Mouse (Mus musculus) stomach, postnatal 0 days (tissue): Measurements from ENCODE around the gene Cfap69.

ENCODE experiments used
- CTCF ChIP-seq: IDR thresholded peaks from 2 replicates; pipeline ENCODE4 v1.5.1; 2016; ENCODE audit warnings: antibody characterized with exemption, low read depth, mild to moderate bottlenecking, moderate library complexity
- EP300 ChIP-seq: optimal IDR thresholded peaks from 2 replicates; pipeline ENCODE3; 2016; ENCODE audit warnings: antibody characterized with exemption

DNA sequence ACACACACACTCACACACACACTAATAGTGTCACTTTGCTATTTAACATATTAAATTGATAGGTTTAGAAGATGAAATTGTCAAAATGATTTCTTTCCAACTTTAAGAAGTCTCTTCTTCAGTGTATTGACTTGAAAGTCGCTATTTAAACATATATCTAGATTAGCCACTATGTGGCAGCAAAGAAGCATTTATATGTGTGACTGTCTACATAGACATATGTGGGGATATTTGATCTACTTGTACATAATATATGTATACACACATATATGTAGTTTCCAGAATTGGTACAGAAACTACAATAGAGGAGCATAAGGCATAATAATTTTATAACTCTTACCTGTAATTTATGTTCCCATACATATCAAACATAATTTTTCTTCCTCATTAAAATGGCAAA lies 17.9 kb downstream of the Cfap69 start:
- TF ChIP-seq CTCF (peak; percentile 74), EP300 (no peak)
